Mouse (Mus musculus): ENCODE measurements around the gene Dad1. TPM values are rescaled to one million over a fixed set of nuclear protein-coding genes. Genes with fewer than 3 reads are reported as not detected.

The Dad1 gene
- total RNA-seq, 2 experiments from 2014 or later: 195 to 211 TPM

Other genes with a start within 250 kb of the Dad1 start
- 100 to 1,000 TPM; 351 to 353 TPM for gene Abhd4, start 84 bp upstream of the Dad1 start, total RNA-seq (2021)
- not detected for gene Olfr49, start 30.8 kb upstream of the Dad1 start, total RNA-seq (2021)
- 100 to 1,000 TPM; 147 to 149 TPM for gene Oxa1l, start 106.7 kb upstream of the Dad1 start, total RNA-seq (2021)
- gene Slc7a7, start 163.7 kb upstream of the Dad1 start, total RNA-seq (2021): 10 to 100 TPM in 1 of 2 experiments, 1 to 10 TPM in 1; 8.0 to 18.2 TPM
- gene Mrpl52, start 172.8 kb upstream of the Dad1 start, total RNA-seq (2021): 100 to 1,000 TPM; 219 to 235 TPM
- 100 to 1,000 TPM; 215 to 216 TPM for gene Mmp14, start 177.5 kb upstream of the Dad1 start, total RNA-seq (2021)
- 10 to 100 TPM; 77.0 to 88.0 TPM for gene Lrp10, start 210.0 kb upstream of the Dad1 start, total RNA-seq (2021)
- gene Rem2, start 222.0 kb upstream of the Dad1 start, total RNA-seq (2021): 1 to 10 TPM; 1.6 to 2.3 TPM